Mouse (Mus musculus) heart, postnatal 0 days (tissue): ENCODE measurements around the gene Mapk1.

Source experiments
- CTCF ChIP-seq: IDR thresholded peaks from 2 replicates; pipeline ENCODE4 v1.5.1; 2016; ENCODE audit warnings: antibody characterized with exemption, control low read depth, low read depth
- EP300 ChIP-seq: IDR thresholded peaks from 2 replicates; pipeline ENCODE4 v1.6.1; 2016; ENCODE audit warnings: antibody characterized with exemption, low read depth

DNA sequence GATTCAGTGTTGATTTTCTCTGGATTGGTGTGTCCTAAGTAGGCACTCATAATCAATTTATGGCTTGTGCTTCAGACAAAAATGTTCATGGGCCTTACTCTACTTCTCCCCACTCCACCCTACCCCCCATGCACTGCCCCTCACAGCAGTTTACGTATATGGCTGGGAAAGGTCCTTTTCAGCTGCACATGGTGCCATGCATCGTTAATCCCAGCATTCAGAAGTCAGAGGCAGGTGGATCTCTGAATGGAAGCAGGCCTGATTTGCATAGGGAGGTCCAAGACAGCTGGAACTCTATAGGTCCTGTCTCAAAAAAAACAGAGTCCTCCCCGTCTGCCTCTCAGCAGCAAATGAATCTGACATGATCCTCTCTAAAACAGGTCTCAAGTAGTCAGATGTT is 62.1 kb downstream of the Mapk1 start:
- TF ChIP-seq CTCF (no peak), EP300 (no peak)
